Mouse (Mus musculus): Measurements from ENCODE around the gene Rbm48. TPM values are rescaled to one million over a fixed set of nuclear protein-coding genes. Genes with fewer than 3 reads are reported as not detected.
A peak's percentile ranks its signal among the peaks of the same experiment; 100 is the strongest.

Rbm48 gene
- polyA plus RNA-seq, 1 experiment from 2014 or later: 4.6 TPM

DNA sequence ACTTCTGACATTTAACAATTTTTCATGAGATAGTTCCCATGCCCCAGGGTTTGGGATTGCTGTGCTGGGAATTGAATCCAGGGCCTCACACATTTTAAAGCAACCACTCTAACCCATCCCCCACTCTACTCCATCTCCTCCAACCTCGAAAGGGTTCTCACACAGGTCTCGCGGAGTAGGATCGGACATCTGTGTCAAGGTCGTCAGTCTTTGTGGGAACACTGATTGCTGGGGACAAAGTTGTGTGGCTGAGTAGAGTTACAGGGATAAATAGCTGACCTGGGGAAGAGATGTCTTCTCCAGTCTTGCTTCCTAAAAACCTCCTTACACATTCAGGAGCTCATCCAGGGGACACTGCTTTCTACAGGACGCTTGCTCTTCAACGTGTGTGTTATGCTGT is 17.3 kb downstream of the Rbm48 start:
- no peak overlapping the region for H3K27ac ChIP-seq (ENCODE audit: low read depth)
- H3K4me1 ChIP-seq (ENCODE audit: insufficient read depth): no peaks in the 10 kb centered on the region
- 90% methylated on average over 7 of the region's 7 CpGs for WGBS (ENCODE audit: insufficient replicate concordance)
- H3K9ac ChIP-seq (replicated peaks): no peak overlapping the region
- peaks cover 82% of the 10 kb centered on the region for H3K36me3 ChIP-seq (replicated peaks; ENCODE audit: insufficient read depth, low read length)
- no peak for TF ChIP-seq EP300 (IDR thresholded peaks at IDR 0.05; ENCODE audit: low read depth)
- TF ChIP-seq CTCF (IDR thresholded peaks at IDR 0.05; ENCODE audit: low read depth): no peak
- H3K27me3 ChIP-seq (ENCODE audit: insufficient read depth, low read length): no peaks in the 10 kb centered on the region
- no peak overlapping the region for H3K4me3 ChIP-seq (ENCODE audit: low read depth, low read length)
- H3K9me3 ChIP-seq (ENCODE audit: low read length): no peaks in the 10 kb centered on the region
- H3K4me2 ChIP-seq (ENCODE audit: low read depth, low read length): no peak overlapping the region
- DNase-seq (no peak), ATAC-seq (no peak)

DNA sequence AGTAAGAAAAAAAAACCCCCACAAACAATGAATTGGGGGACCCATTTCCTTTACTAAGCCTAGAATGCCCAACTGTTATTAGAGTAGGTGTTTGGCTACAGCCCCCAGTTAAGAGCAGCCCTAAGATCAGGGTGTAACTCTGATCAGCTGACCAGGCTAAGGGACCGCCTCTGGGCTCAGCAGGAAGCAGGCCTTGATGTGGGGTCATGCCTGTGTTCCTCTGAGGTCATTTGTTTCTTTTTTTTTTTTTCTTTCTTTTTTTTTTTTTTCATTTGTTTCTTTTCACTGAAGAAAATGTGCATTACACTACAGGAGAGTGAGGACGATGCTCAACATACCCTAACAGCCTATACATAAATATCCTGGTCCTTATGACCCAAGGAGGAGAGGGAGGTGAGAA is 18.4 kb downstream of the Rbm48 start:
- WGBS (ENCODE audit: insufficient replicate concordance): 83% methylated on average over 2 of the region's 2 CpGs
- Histone ChIP-seq H3K4me2 (ENCODE audit: low read depth, low read length) (no peak overlapping the region), H3K4me1 (ENCODE audit: insufficient read depth) (no peaks in the 10 kb centered on the region), H3K4me3 (ENCODE audit: low read depth, low read length) (no peak overlapping the region), H3K9me3 (ENCODE audit: low read length) (no peaks in the 10 kb centered on the region), H3K27me3 (ENCODE audit: insufficient read depth, low read length) (no peaks in the 10 kb centered on the region), H3K27ac (ENCODE audit: low read depth) (no peak overlapping the region), H3K9ac (replicated peaks) (no peak overlapping the region), H3K36me3 (replicated peaks; ENCODE audit: insufficient read depth, low read length) (peaks cover 82% of the 10 kb centered on the region)
- ATAC-seq (no peak), DNase-seq (no peak)
- TF ChIP-seq CTCF (IDR thresholded peaks at IDR 0.05; ENCODE audit: low read depth) (no peak), EP300 (IDR thresholded peaks at IDR 0.05; ENCODE audit: low read depth) (no peak)

- Histone ChIP-seq H3K9me3 (ENCODE audit: low read length) (no peaks in the 10 kb centered on the region), H3K4me1 (ENCODE audit: insufficient read depth) (no peaks in the 10 kb centered on the region), H3K27ac (ENCODE audit: low read depth) (no peak overlapping the region), H3K9ac (replicated peaks) (no peak overlapping the region), H3K27me3 (ENCODE audit: insufficient read depth, low read length) (no peaks in the 10 kb centered on the region), H3K4me3 (ENCODE audit: low read depth, low read length) (no peak overlapping the region), H3K4me2 (ENCODE audit: low read depth, low read length) (no peak overlapping the region), H3K36me3 (replicated peaks; ENCODE audit: insufficient read depth, low read length) (peaks cover 91% of the 10 kb centered on the region)
- DNase-seq (no peak), ATAC-seq (no peak)
- TF ChIP-seq EP300 (IDR thresholded peaks at IDR 0.05; ENCODE audit: low read depth): no peak
- no peak for TF ChIP-seq CTCF (IDR thresholded peaks at IDR 0.05; ENCODE audit: low read depth)
- WGBS (ENCODE audit: insufficient replicate concordance): 93% methylated on average over 2 of the region's 2 CpGs
Observed at GRCm38 (mm10) chr5:3574825-3575224, 21.6 kb downstream of the Rbm48 start.

DNA sequence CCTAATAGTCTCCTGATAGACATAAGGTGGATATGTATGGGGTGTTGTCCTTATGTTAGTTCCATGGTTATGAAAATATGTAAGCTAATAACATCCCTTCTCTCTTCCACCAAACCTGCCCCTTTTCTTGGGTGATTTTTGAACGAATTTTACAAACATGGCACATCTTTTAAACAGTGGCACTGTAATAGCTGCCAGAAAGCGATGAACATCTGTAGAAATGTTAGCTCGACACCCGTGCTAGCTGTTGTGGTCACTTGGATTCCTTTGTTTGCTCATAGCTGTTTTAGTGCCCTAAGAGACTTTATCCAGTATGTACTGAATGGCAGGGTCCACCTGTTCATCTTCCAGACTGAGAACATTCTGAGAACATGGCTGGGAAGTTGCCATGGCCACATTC is 25.1 kb downstream of the Rbm48 start, which contains the start of gene 1700109H08Rik:
Gene 1700109H08Rik (plus strand): TSS at position 301 of the 400 bp plus-strand sequence.
- 92% methylated on average over 4 of the region's 4 CpGs for WGBS (ENCODE audit: insufficient replicate concordance)
- Histone ChIP-seq H3K27ac (ENCODE audit: low read depth) (no peak within 1 kb of the TSS), H3K36me3 (replicated peaks; ENCODE audit: insufficient read depth, low read length) (peaks cover 85% of the 10 kb centered on the region), H3K4me3 (ENCODE audit: low read depth, low read length) (no peak within 1 kb of the TSS), H3K27me3 (ENCODE audit: insufficient read depth, low read length) (no peaks in the 10 kb centered on the region), H3K4me2 (ENCODE audit: low read depth, low read length) (no peak within 1 kb of the TSS), H3K9ac (replicated peaks) (no peak within 1 kb of the TSS), H3K4me1 (ENCODE audit: insufficient read depth) (no peaks in the 10 kb centered on the region), H3K9me3 (ENCODE audit: low read length) (no peaks in the 10 kb centered on the region)
- TF ChIP-seq CTCF (IDR thresholded peaks at IDR 0.05; ENCODE audit: low read depth): no peak
- no peak for TF ChIP-seq EP300 (IDR thresholded peaks at IDR 0.05; ENCODE audit: low read depth)
- ATAC-seq (no peak), DNase-seq (no peak)

DNA sequence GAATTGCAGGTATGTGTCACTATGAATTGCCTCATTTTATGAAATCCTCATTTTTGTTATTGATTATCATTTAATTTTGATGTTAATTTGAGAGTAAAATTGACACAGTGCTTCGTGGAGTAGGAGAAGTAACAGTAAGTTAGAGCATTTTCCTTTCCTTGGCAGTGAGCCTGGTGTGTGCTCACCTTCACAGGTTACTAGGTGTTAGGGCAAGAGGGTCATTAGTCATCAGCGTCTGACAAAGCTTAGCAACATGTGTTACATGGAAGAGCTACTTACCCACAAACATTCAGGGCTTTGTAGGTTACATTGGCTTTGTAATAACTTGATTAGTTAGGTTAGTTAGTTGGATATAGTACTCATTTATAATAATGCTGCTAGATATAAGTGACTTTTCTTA is 42.2 kb downstream of the Rbm48 start:
- H3K9me3 ChIP-seq (ENCODE audit: low read length): no peaks in the 10 kb centered on the region
- no peak overlapping the region for H3K9ac ChIP-seq (replicated peaks)
- H3K27me3 ChIP-seq (ENCODE audit: insufficient read depth, low read length): no peaks in the 10 kb centered on the region
- ATAC-seq (peak; percentile 88), DNase-seq (peak; percentile 39)
- 68% methylated on average over 2 of the region's 2 CpGs for WGBS (ENCODE audit: insufficient replicate concordance)
- TF ChIP-seq EP300 (IDR thresholded peaks at IDR 0.05; ENCODE audit: low read depth): no peak
- no peak for TF ChIP-seq CTCF (IDR thresholded peaks at IDR 0.05; ENCODE audit: low read depth)
- peak overlapping the region; percentile 51; the same call in 1 of the 2 replicates for H3K27ac ChIP-seq (ENCODE audit: low read depth)
- H3K4me2 ChIP-seq (ENCODE audit: low read depth, low read length): no peak overlapping the region
- H3K4me3 ChIP-seq (ENCODE audit: low read depth, low read length): no peak overlapping the region
- H3K36me3 ChIP-seq (replicated peaks; ENCODE audit: insufficient read depth, low read length): peaks cover 34% of the 10 kb centered on the region
- peaks cover 3% of the 10 kb centered on the region; the same call in 1 of the 2 replicates for H3K4me1 ChIP-seq (ENCODE audit: insufficient read depth)

DNA sequence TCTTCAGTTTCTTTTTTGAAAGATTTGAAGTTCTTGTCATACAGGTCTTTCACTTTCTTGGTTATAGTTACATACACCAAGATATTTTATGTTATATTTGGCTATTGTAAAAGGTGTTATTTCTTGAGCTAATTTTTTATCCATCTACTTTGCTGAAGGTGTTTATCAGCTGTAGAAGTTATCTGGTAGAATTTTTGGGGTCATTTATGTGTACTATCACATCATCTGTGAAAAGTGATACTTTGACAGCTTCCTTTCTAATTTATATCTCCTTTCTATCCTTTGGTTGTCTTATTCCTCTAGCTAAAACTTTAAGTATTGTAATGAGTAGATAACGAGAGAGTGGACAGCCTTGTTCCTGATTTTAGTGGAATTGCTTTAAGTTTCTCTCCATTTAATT is 44.9 kb downstream of the Rbm48 start:
- no peak for TF ChIP-seq CTCF (IDR thresholded peaks at IDR 0.05; ENCODE audit: low read depth)
- no peak for TF ChIP-seq EP300 (IDR thresholded peaks at IDR 0.05; ENCODE audit: low read depth)
- Histone ChIP-seq H3K4me3 (ENCODE audit: low read depth, low read length) (no peak overlapping the region), H3K27ac (ENCODE audit: low read depth) (no peak overlapping the region), H3K4me1 (ENCODE audit: insufficient read depth) (peaks cover 3% of the 10 kb centered on the region; the same call in 1 of the 2 replicates), H3K27me3 (ENCODE audit: insufficient read depth, low read length) (no peaks in the 10 kb centered on the region), H3K4me2 (ENCODE audit: low read depth, low read length) (no peak overlapping the region), H3K36me3 (replicated peaks; ENCODE audit: insufficient read depth, low read length) (peaks cover 20% of the 10 kb centered on the region), H3K9me3 (ENCODE audit: low read length) (no peaks in the 10 kb centered on the region), H3K9ac (replicated peaks) (no peak overlapping the region)
- WGBS (ENCODE audit: insufficient replicate concordance): 68% methylated on average over 1 of the region's 1 CpGs
- ATAC-seq (no peak), DNase-seq (no peak)

DNA sequence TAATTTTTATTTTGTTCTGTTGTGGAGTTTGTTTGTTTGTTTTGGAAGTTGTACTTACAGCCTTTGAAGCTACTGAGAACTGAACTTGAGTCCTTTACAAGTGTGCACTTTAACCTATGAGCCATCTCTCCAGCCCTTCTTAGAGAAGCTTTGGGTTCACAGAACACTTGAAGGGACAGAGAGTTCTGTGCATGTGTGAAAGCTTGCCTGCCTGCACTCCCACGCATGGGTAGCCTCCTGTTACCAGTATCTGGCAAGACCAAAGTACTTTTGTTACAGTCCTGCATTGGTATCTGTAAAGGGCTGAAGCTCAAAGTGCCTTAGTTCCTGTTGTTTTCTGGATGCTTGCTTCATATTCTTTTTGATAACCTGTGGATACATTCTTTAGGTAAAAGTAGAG is 50.2 kb downstream of the Rbm48 start:
- ATAC-seq: no peak
- TF ChIP-seq CTCF (IDR thresholded peaks at IDR 0.05; ENCODE audit: low read depth): no peak
- no peak for TF ChIP-seq EP300 (IDR thresholded peaks at IDR 0.05; ENCODE audit: low read depth)
- Histone ChIP-seq H3K27me3 (ENCODE audit: insufficient read depth, low read length) (no peaks in the 10 kb centered on the region), H3K9me3 (ENCODE audit: low read length) (no peaks in the 10 kb centered on the region), H3K27ac (ENCODE audit: low read depth) (no peak overlapping the region), H3K4me2 (ENCODE audit: low read depth, low read length) (no peak overlapping the region), H3K9ac (replicated peaks) (no peak overlapping the region), H3K4me3 (ENCODE audit: low read depth, low read length) (no peak overlapping the region), H3K4me1 (ENCODE audit: insufficient read depth) (peaks cover 21% of the 10 kb centered on the region), H3K36me3 (replicated peaks; ENCODE audit: insufficient read depth, low read length) (0 out of 2 replicates have a peak, but pooled peaks cover 5% of the 10 kb centered on the region)
- DNase-seq: no peak
- 61% methylated on average over 1 of the region's 1 CpGs for WGBS (ENCODE audit: insufficient replicate concordance)

All from liver, postnatal 0 days (tissue).